Mouse (Mus musculus): ENCODE data around the gene Abhd5. TPM values are rescaled to one million over a fixed set of nuclear protein-coding genes. Genes with fewer than 3 reads are reported as not detected.

Gene Abhd5
- polyA plus RNA-seq, 1 experiment from 2014 or later: 25.9 TPM

DNA sequence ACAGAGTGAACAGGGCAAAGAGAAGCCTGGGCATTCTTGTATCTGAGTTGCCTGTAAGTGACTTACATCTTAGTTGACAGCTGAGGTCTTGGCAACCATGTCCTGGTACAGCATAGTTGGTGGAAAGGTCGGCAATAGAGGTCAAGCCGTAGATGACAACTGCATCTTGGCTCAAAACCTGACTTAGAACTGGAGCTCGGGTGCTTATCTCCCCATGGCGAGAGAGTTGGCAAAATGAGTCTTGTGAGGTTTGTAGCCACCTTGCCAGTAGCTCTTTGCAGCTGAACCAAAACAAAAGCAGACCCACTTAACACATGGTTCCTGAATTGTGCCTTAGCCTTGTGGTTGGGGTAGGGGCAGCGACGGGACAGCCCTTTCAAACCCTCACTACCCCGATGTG lies 8.0 kb upstream of the Abhd5 start:
- ATAC-seq: no peak
- WGBS: 91% methylated on average over 7 of the region's 7 CpGs

DNA sequence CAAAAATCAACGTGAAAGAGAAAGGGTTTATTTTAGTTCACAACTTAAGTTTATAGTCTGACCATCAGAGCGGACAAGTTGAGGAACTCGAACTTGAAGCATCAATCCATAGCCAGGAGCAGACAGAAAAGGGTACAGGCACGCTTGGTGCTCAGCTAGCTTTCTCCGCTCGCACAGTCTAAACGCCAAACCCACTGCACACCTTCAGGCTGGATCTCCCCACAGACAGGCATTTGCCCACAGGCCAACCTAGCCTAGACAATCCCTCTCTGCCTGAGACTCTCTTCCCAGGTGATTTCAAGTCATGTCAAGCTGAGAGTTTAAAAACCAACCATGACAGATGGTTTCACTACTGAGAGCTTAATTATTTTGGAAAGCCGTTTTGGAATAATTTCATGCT lies 6.8 kb upstream of the Abhd5 start:
- Histone ChIP-seq H3K36me3 (ENCODE audit: control insufficient read depth, insufficient read depth, low read length) (no peaks in the 10 kb centered on the region), H3K4me2 (ENCODE audit: low read length) (no peak overlapping the region), H3K27me3 (ENCODE audit: control insufficient read depth, insufficient read depth, low read depth, low read length) (no peaks in the 10 kb centered on the region), H3K9me3 (replicated peaks; ENCODE audit: control insufficient read depth, low read length, poor library complexity, severe bottlenecking) (no peaks in the 10 kb centered on the region), H3K27ac (ENCODE audit: low read length) (no peak overlapping the region), H3K9ac (ENCODE audit: low read depth, low read length) (no peak overlapping the region), H3K4me3 (ENCODE audit: low read depth, low read length) (no peak overlapping the region), H3K4me1 (ENCODE audit: control insufficient read depth, insufficient read depth, low read length) (no peaks in the 10 kb centered on the region)
- no peak for ATAC-seq
- WGBS: 81% methylated on average over 8 of the region's 8 CpGs

More for the DNA sequence above, 8.0 kb upstream of the Abhd5 start:
- Histone ChIP-seq H3K27ac (ENCODE audit: low read length) (no peak overlapping the region), H3K9ac (ENCODE audit: low read depth, low read length) (no peak overlapping the region), H3K36me3 (ENCODE audit: control insufficient read depth, insufficient read depth, low read length) (no peaks in the 10 kb centered on the region), H3K27me3 (ENCODE audit: control insufficient read depth, insufficient read depth, low read depth, low read length) (no peaks in the 10 kb centered on the region), H3K4me2 (ENCODE audit: low read length) (no peak overlapping the region), H3K9me3 (replicated peaks; ENCODE audit: control insufficient read depth, low read length, poor library complexity, severe bottlenecking) (no peaks in the 10 kb centered on the region), H3K4me1 (ENCODE audit: control insufficient read depth, insufficient read depth, low read length) (no peaks in the 10 kb centered on the region), H3K4me3 (ENCODE audit: low read depth, low read length) (no peak overlapping the region)

DNA sequence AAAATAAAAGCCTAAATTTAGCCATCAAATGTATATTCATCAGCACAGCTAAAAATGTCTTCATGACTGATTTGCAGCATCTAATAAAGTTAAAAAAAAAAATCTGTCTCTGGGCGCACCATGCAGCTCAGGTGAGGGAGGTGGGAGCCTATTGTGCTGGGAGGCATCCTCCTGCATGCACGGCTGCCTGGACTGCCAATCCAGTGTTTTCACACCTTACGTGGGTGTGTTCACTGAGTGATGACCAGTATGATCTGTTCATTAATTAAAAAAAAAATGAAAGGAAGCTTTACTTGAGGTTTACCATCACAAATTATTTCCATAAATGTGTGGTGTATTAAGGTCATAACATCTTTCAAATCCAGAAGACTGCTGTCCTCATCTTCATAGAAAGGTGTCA lies 6.1 kb upstream of the Abhd5 start:
- Histone ChIP-seq H3K4me1 (ENCODE audit: control insufficient read depth, insufficient read depth, low read length) (no peaks in the 10 kb centered on the region), H3K4me2 (ENCODE audit: low read length) (no peak overlapping the region), H3K36me3 (ENCODE audit: control insufficient read depth, insufficient read depth, low read length) (no peaks in the 10 kb centered on the region), H3K9me3 (replicated peaks; ENCODE audit: control insufficient read depth, low read length, poor library complexity, severe bottlenecking) (no peaks in the 10 kb centered on the region), H3K27me3 (ENCODE audit: control insufficient read depth, insufficient read depth, low read depth, low read length) (no peaks in the 10 kb centered on the region), H3K27ac (ENCODE audit: low read length) (no peak overlapping the region), H3K9ac (ENCODE audit: low read depth, low read length) (no peak overlapping the region), H3K4me3 (ENCODE audit: low read depth, low read length) (no peak overlapping the region)
- 85% methylated on average over 3 of the region's 3 CpGs for WGBS
- no peak for ATAC-seq

DNA sequence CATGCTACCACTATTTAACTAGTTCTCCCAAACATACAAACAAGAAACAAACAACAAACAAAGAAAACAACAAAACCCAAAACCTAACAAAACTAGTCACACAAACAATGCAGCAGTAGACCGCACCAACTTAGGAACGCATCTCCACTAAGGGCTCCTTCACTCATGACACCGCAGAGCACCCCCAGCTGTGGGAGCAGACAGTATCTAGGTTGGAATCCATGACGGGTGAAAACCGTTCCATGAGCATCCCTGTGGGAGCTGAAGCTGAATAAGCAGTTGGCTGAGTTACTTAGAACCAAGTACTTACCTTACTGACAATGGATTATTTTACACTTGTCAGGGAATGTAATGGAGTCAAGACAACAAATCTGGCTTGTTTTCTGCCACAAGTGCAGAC lies 5.3 kb upstream of the Abhd5 start:
- ATAC-seq: no peak
- WGBS: 79% methylated on average over 5 of the region's 5 CpGs
- Histone ChIP-seq H3K36me3 (ENCODE audit: control insufficient read depth, insufficient read depth, low read length) (no peaks in the 10 kb centered on the region), H3K4me2 (ENCODE audit: low read length) (no peak overlapping the region), H3K27ac (ENCODE audit: low read length) (no peak overlapping the region), H3K27me3 (ENCODE audit: control insufficient read depth, insufficient read depth, low read depth, low read length) (no peaks in the 10 kb centered on the region), H3K9ac (ENCODE audit: low read depth, low read length) (no peak overlapping the region), H3K9me3 (replicated peaks; ENCODE audit: control insufficient read depth, low read length, poor library complexity, severe bottlenecking) (no peaks in the 10 kb centered on the region), H3K4me1 (ENCODE audit: control insufficient read depth, insufficient read depth, low read length) (no peaks in the 10 kb centered on the region), H3K4me3 (ENCODE audit: low read depth, low read length) (no peak overlapping the region)

DNA sequence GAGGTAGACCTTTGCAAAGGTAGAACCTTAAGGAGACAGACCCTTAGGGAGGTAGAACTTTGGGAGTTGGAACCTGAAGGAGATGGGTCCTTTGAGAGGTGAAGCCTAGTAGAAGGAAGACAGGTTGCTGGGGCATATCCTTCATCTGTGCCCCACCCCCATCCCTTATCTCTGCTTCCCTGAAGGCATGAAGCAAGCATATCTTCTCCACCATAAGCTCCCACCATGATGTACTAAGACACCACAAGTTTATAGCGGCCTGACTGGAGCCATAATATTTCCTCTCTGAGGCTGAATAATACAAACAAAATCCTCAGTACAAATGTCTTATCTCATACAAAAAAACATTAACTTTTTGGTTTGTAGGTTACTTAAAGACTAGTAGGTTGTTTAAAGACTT lies 3.5 kb upstream of the Abhd5 start:
- H3K36me3 ChIP-seq (ENCODE audit: control insufficient read depth, insufficient read depth, low read length): no peaks in the 10 kb centered on the region
- 92% methylated on average over 1 of the region's 1 CpGs for WGBS

DNA sequence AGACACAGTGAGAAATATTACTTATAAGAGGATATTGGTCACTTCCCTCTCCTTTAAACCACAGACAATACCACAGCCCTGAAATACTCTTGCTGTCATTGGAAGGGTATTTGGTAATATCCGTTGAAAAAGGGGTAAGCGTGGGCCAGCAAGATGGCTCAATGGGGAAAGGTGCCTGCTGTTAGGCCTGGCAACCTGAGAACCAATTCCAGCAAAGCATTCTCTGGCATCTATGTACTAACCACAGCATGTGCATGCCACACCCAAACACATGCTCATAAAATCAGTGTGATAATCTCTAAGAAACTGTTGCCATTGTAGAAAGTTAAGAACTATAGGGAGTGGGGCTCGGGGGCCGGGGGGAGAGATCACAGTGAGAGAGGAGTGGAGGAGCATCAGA lies 2.1 kb upstream of the Abhd5 start:
- Histone ChIP-seq H3K9me3 (replicated peaks; ENCODE audit: control insufficient read depth, low read length, poor library complexity, severe bottlenecking) (no peaks in the 10 kb centered on the region), H3K27me3 (ENCODE audit: control insufficient read depth, insufficient read depth, low read depth, low read length) (no peaks in the 10 kb centered on the region), H3K27ac (ENCODE audit: low read length) (no peak overlapping the region), H3K36me3 (ENCODE audit: control insufficient read depth, insufficient read depth, low read length) (no peaks in the 10 kb centered on the region), H3K4me2 (ENCODE audit: low read length) (no peak overlapping the region), H3K9ac (ENCODE audit: low read depth, low read length) (no peak overlapping the region), H3K4me3 (ENCODE audit: low read depth, low read length) (no peak overlapping the region), H3K4me1 (ENCODE audit: control insufficient read depth, insufficient read depth, low read length) (no peaks in the 10 kb centered on the region)
- ATAC-seq: no peak
- WGBS: 89% methylated on average over 4 of the region's 4 CpGs

More for the DNA sequence above, 3.5 kb upstream of the Abhd5 start:
- Histone ChIP-seq H3K4me2 (ENCODE audit: low read length) (no peak overlapping the region), H3K9ac (ENCODE audit: low read depth, low read length) (no peak overlapping the region), H3K27ac (ENCODE audit: low read length) (no peak overlapping the region), H3K9me3 (replicated peaks; ENCODE audit: control insufficient read depth, low read length, poor library complexity, severe bottlenecking) (no peaks in the 10 kb centered on the region), H3K4me1 (ENCODE audit: control insufficient read depth, insufficient read depth, low read length) (no peaks in the 10 kb centered on the region), H3K27me3 (ENCODE audit: control insufficient read depth, insufficient read depth, low read depth, low read length) (no peaks in the 10 kb centered on the region), H3K4me3 (ENCODE audit: low read depth, low read length) (no peak overlapping the region)
- ATAC-seq: no peak

DNA sequence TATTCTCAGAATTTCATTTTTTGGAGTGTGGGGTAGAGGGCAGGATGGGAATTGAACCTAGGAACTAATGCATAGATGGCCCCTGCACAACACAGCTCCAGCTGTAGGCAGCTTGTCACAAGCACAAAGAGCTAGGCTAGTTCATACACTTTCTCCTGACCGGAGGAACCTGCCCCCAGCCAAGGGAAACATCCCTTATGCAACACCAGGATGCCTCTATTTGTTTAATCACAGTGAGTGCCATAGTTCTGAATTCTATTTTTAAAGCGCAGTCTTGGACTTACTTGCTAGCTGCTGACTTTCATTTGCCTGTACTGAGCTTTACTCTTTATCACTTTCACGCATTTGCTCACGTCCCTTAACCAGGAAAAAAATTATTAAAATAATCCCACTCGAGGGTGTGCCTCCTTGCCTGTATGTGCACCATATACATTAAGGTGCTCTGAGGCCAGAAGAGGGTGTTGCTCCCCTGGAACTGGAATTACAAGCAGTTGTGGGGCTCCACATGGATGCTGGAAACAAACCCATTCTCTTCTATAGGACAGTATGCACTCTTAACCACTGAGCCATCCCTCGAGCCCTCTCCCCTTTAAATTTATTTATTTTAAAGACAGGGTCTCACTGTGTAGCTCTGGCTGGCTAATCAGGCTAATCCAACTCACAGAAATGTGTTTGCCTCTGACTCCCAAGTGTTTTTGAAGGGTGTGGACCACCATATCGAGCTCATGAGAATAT lies 845 bp upstream of the Abhd5 start:
- Histone ChIP-seq H3K27ac (ENCODE audit: low read length) (no peak overlapping the region), H3K9me3 (replicated peaks; ENCODE audit: control insufficient read depth, low read length, poor library complexity, severe bottlenecking) (no peaks in the 10 kb centered on the region), H3K4me3 (ENCODE audit: low read depth, low read length) (peak overlapping the region; percentile 63), H3K4me2 (ENCODE audit: low read length) (peak overlapping the region; percentile 69), H3K36me3 (ENCODE audit: control insufficient read depth, insufficient read depth, low read length) (no peaks in the 10 kb centered on the region), H3K9ac (ENCODE audit: low read depth, low read length) (peak overlapping the region; percentile 75; the same call in 1 of the 2 replicates), H3K4me1 (ENCODE audit: control insufficient read depth, insufficient read depth, low read length) (no peaks in the 10 kb centered on the region), H3K27me3 (ENCODE audit: control insufficient read depth, insufficient read depth, low read depth, low read length) (no peaks in the 10 kb centered on the region)
- peak; percentile 14; the same call in 1 of the 2 replicates for ATAC-seq
- 73% methylated on average over 7 of the region's 7 CpGs for WGBS

DNA sequence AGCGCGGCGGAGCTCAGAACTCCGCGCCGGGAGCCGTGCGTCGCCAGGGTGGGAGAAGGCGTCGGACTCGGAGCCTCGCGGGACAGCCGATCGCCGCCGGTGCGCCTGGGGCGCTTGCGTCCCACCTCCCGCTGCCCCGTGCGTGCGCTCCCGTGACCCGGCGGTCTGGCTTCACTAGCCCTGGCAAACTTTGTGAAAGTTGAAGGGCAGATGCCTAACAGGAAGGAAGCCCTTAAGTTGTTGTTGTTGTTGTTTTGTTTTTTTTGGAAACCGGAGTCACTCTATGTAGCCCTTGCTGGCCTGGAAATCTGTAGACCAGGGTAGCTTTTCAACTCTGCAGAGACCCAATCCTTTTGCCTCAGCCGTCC lies 601 bp downstream of the Abhd5 start:
- H3K4me3 ChIP-seq (ENCODE audit: low read depth, low read length): peak overlapping the region; percentile 63
- peak overlapping the region; percentile 70 for H3K27ac ChIP-seq (ENCODE audit: low read length)
- H3K27me3 ChIP-seq (ENCODE audit: control insufficient read depth, insufficient read depth, low read depth, low read length): no peaks in the 10 kb centered on the region
- ATAC-seq: peak; percentile 5; the same call in 1 of the 2 replicates
- H3K36me3 ChIP-seq (ENCODE audit: control insufficient read depth, insufficient read depth, low read length): no peaks in the 10 kb centered on the region
- under 1% methylated on average over 30 of the region's 30 CpGs for WGBS
- no peaks in the 10 kb centered on the region for H3K9me3 ChIP-seq (replicated peaks; ENCODE audit: control insufficient read depth, low read length, poor library complexity, severe bottlenecking)
- H3K4me1 ChIP-seq (ENCODE audit: control insufficient read depth, insufficient read depth, low read length): no peaks in the 10 kb centered on the region
- peak overlapping the region; percentile 75 for H3K9ac ChIP-seq (ENCODE audit: low read depth, low read length)
- H3K4me2 ChIP-seq (ENCODE audit: low read length): peak overlapping the region; percentile 69

DNA sequence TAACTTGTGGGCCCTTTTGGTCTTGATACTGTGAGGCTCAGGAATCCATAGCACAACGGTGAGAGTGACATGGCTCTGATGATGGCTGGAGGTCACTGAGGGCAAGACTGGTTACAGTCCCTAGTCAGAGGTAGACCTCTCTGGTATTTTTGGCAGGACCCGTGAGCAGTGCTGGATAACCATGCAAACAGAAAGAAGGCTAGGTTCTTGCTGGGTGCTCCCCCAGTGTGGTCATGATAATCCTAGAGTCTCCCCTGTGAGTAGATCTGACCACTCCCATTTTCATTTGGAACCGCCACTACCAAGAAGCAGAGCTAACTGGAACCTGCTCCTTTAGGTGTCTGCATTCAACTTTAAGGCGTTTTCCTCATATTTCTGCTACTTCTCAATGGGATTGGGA lies 1.5 kb downstream of the Abhd5 start:
- Histone ChIP-seq H3K36me3 (ENCODE audit: control insufficient read depth, insufficient read depth, low read length) (no peaks in the 10 kb centered on the region), H3K4me1 (ENCODE audit: control insufficient read depth, insufficient read depth, low read length) (no peaks in the 10 kb centered on the region), H3K4me3 (ENCODE audit: low read depth, low read length) (no peak overlapping the region), H3K27ac (ENCODE audit: low read length) (no peak overlapping the region), H3K4me2 (ENCODE audit: low read length) (no peak overlapping the region), H3K9ac (ENCODE audit: low read depth, low read length) (no peak overlapping the region), H3K27me3 (ENCODE audit: control insufficient read depth, insufficient read depth, low read depth, low read length) (no peaks in the 10 kb centered on the region), H3K9me3 (replicated peaks; ENCODE audit: control insufficient read depth, low read length, poor library complexity, severe bottlenecking) (no peaks in the 10 kb centered on the region)
- 88% methylated on average over 4 of the region's 4 CpGs for WGBS
- ATAC-seq: no peak
